Mouse (Mus musculus) kidney, adult 8-10 months (tissue): ENCODE results near the gene Olig1.

Experiments
- DNase-seq, 2 experiments: peaks; one replicate each; pipeline ENCODE4 v3.0.0; 2022

Gene Olig1

GRCm38 (mm10) chr16:91312921-91313320 is 43.3 kb downstream of the Olig1 start:
- no peak for DNase-seq

GRCm38 (mm10) chr16:91314114-91314775 is 44.7 kb downstream of the Olig1 start:
- DNase-seq, result peak; percentile 63 to 70

GRCm38 (mm10) chr16:91320191-91320590 is 50.6 kb downstream of the Olig1 start:
- DNase-seq, result no peak

DNA sequence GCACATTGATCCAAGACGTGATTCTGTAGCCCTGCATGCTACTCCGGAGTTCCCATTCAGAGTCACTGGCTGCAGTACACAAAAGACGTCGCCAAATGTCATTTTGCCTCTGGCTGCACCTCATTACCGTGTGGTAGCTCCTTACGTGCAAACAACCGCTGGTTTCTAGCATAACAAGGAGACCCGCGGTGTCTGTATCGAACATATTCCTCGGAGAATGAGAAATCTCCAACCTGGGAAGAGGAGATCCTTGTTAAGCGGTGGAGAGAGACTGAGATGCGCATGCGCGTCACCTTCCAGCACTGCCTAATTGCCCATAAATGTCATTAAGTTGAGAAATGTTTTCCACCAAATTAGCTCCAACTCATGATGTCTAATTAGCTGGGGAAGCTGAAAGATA is 51.0 kb downstream of the Olig1 start:
- no peak for DNase-seq
